Mouse (Mus musculus) midbrain, embryonic 13.5 days (tissue): ENCODE results near the gene Rnf182. TPM values are rescaled to one million over a fixed set of nuclear protein-coding genes. Genes with fewer than 3 reads are reported as not detected.

Source experiments
- ATAC-seq: fragments of 200-750 bp; cut with Nextera tagmentation; 2 replicates; pipeline ENCODE4 v1.8.0; 2017; ENCODE audit warnings: mild to moderate bottlenecking, moderate TSS enrichment, moderate library complexity
- H3K27ac ChIP-seq: fragments of 300-500 bp; sonication (generic); 2 replicates; pipeline ENCODE4 v1.5.1; 2015; ENCODE audit warnings: inconsistent platforms, mild to moderate bottlenecking, moderate library complexity
- H3K27me3 ChIP-seq: fragments of 300-500 bp; sonication (generic); 2 replicates; pipeline ENCODE4 v1.6.1; 2015; ENCODE audit warnings: mild to moderate bottlenecking, inconsistent platforms
- H3K36me3 ChIP-seq: fragments of 300-500 bp; sonication (generic); 2 replicates; pipeline ENCODE4 v1.6.1; 2015; ENCODE audit warnings: mild to moderate bottlenecking, inconsistent platforms
- H3K4me1 ChIP-seq: fragments of 300-500 bp; sonication (generic); replicated peaks from 2 replicates; pipeline ENCODE4 v1.6.1; 2015; ENCODE audit warnings: inconsistent platforms
- H3K4me2 ChIP-seq: fragments of 300-500 bp; sonication (generic); replicated peaks from 2 replicates; pipeline ENCODE4 v1.6.1; 2015; ENCODE audit warnings: moderate library complexity, mild to moderate bottlenecking, inconsistent platforms
- H3K4me3 ChIP-seq: fragments of 300-500 bp; sonication (generic); replicated peaks from 2 replicates; pipeline ENCODE4 v1.5.1; 2015; ENCODE audit warnings: mild to moderate bottlenecking, inconsistent platforms
- H3K9ac ChIP-seq: fragments of 300-500 bp; sonication (generic); replicated peaks from 2 replicates; pipeline ENCODE4 v1.6.1; 2015; ENCODE audit warnings: mild to moderate bottlenecking, inconsistent platforms
- H3K9me3 ChIP-seq: fragments of 300-500 bp; sonication (generic); 2 replicates; pipeline ENCODE4 v1.6.1; 2016; ENCODE audit warnings: mild to moderate bottlenecking, inconsistent platforms
- WGBS: fragments of 180-500 bp; shearing (Covaris S2); methylation state at CpG from one replicate; pipeline ENCODE4 v1.1.7; 2015; 5-methylcytosine and 5-hydroxymethylcytosine counted together
- polyA plus RNA-seq: library from polyadenylated mRNA; unstranded; fragments of >200 nt; fragmentation: Nextera tagmentation; extraction: Ambion mirVana; gene quantifications from 2 replicates; pipeline ENCODE4 v1.2.1, GENCODE M21; 2015

Gene Rnf182
- polyA plus RNA-seq, result 20.4 and 29.8 TPM in 2 replicates

DNA sequence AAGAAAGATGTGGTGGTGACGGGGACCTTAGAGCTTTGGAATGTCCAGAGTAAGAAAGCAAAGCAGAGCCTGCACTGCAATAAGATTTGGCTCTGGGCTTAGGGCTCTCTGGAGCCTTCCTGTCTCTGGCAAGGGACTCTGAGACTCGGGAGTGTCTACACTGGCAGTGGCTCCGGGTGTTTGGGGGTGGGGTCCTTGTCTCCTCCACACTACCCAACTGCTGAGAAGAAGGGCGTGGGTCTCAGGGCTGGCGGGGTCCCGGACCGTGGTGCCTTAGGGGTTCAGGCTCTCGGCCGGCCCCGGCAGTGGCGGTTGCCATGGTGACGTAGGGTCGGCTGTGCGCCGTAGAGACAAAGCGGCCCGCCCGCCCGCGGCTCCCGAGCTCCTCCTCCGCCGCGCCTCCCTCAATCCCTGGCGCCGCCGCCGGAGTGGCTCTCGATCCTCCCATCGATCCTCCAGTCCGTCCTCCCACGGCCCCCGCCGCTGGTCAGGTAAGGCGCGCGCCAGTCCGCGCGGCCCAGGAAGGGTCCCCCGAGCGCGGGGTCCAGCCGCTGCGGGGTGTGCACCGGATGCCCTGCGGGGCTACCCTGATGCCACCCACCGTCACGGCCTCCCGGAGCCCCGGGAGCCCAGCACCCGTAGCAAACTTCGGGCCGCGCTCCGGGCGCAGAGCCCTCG is at the start of gene Rnf182:
TSS of gene Rnf182 (plus strand) at position 134 of the 678 bp plus-strand sequence.
- Histone ChIP-seq H3K36me3 (no peaks in the 10 kb centered on the region), H3K27me3 (0 out of 2 replicates have a peak, but pooled peaks cover 4% of the 10 kb centered on the region), H3K4me2 (peak within 1 kb of the TSS; percentile 64), H3K4me3 (peak within 1 kb of the TSS; percentile 64), H3K9ac (peak within 1 kb of the TSS; percentile 81), H3K4me1 (peaks cover 25% of the 10 kb centered on the region), H3K27ac (peak within 1 kb of the TSS; percentile 77), H3K9me3 (no peaks in the 10 kb centered on the region)
- under 1% methylated on average over 52 of the region's 58 CpGs for WGBS
- ATAC-seq, result peak; percentile 96

DNA sequence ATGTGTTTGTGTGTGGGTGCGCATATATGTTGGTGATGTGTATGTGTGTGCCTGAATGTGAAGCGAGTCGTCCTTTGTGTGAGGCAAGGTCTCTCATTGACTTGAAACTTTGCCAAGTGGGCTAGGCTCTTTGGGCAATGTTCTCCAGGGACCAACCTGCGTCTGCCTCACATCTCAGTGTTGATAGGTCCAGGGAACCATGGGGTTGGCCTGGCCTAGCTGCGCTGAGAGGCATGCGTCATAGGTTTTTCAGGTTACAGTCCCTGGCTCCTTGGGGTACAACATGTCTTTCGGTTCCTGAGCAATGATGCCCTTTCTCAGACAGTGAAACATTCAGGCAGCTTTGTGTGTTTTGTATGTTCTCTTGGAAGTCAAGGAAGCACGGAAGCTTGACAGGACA is 49.3 kb upstream of the Rnf182 start:
- Histone ChIP-seq H3K4me1 (0 out of 2 replicates have a peak, but pooled peaks cover 6% of the 10 kb centered on the region), H3K27me3 (peaks cover 11% of the 10 kb centered on the region; the same call in 1 of the 2 replicates), H3K9me3 (no peaks in the 10 kb centered on the region), H3K9ac (no peak overlapping the region), H3K27ac (no peak overlapping the region), H3K4me2 (no peak overlapping the region), H3K4me3 (no peak overlapping the region), H3K36me3 (no peaks in the 10 kb centered on the region)
- 87% methylated on average over 8 of the region's 8 CpGs for WGBS
- ATAC-seq, result no peak

DNA sequence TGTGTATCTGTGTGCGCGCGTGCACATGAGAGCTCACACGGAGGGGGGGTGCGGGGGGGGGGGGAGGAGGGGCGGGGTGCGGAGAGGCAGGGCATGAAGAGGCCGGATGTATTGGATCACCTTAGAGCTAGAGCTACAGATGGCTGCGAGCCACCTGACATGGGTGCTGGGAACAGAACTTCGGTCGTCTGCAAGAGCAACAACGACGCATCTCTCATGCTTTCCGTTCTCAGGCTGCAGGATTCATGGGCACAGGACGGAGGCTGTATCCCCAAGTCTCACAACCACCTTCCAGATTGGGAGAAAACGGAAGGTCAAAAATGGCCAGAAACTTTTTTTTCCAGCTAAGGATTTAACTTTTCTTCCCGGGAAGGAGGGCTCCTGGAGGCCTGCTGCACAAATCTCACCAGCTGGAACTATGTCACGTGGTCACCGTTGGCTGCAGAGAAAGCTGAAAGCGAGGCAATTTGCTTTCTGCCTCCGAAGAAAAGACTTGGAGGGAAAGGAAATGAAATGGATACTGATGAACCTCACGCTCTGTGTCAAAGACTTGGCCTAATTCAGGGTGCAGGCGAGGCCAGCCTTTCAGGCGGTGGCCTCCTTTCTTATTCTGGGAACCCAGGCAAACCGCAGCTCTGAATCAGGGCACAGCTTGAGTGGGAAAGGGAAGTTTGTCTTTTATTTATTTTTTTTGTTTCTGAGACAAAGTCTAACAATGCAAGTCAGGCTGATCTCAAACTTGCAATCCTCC is 48.2 kb upstream of the Rnf182 start:
- Histone ChIP-seq H3K9me3 (no peaks in the 10 kb centered on the region), H3K27me3 (0 out of 2 replicates have a peak, but pooled peaks cover 3% of the 10 kb centered on the region), H3K36me3 (no peaks in the 10 kb centered on the region), H3K4me2 (0 out of 2 replicates have a peak overlapping the region, but pooled peaks have one; percentile 9), H3K4me1 (0 out of 2 replicates have a peak, but pooled peaks cover 6% of the 10 kb centered on the region), H3K27ac (peak overlapping the region; percentile 9; the same call in 1 of the 2 replicates), H3K4me3 (no peak overlapping the region), H3K9ac (no peak overlapping the region)
- no peak for ATAC-seq
- 64% methylated on average over 24 of the region's 25 CpGs for WGBS

DNA sequence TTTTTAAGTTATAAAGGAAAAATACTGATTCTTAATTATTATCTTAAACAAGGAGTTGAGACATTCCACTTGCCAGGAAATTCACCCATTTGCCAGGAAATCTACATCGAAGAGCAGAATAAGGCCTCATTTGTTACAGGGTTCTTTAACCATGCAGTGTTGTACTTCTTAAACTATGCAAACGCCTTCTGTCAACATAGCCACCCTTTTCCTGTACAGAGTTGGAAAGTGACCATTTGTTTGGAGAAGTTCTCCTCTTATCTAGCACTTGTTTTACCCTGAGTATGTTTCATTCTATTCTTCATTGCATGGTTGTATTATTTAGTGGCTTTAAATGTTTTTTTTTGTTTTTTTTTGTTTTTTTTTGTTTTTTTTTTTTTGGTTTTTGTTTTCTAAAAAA is 41.5 kb upstream of the Rnf182 start:
- Histone ChIP-seq H3K36me3 (no peaks in the 10 kb centered on the region), H3K27me3 (no peaks in the 10 kb centered on the region), H3K27ac (no peak overlapping the region), H3K4me3 (no peak overlapping the region), H3K9me3 (no peaks in the 10 kb centered on the region), H3K9ac (no peak overlapping the region), H3K4me2 (no peak overlapping the region), H3K4me1 (no peaks in the 10 kb centered on the region)
- no peak for ATAC-seq
- WGBS, result 88% methylated on average over 2 of the region's 2 CpGs

DNA sequence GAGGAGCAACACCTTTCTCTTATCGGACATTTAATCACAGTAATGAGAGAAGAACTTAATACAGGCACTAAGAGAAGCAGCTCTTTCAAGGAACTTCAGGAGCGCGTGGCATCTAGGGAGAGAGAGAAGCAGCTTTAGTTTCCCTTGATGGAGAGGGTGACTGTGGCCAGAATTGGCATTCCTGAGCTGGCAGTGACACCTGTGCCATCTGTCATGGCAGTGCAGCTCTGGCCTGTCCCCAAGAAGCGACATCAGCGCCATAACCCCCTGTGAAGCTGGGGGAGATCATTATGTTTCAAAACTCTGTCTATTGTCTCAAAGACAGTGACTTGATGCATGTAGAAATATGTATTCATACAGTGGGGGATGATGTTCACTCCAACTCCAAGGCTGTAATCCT is 40.1 kb upstream of the Rnf182 start:
- no peak overlapping the region for H3K27ac ChIP-seq
- no peak overlapping the region for H3K9ac ChIP-seq
- no peaks in the 10 kb centered on the region for H3K36me3 ChIP-seq
- no peaks in the 10 kb centered on the region for H3K9me3 ChIP-seq
- H3K27me3 ChIP-seq, result no peaks in the 10 kb centered on the region
- H3K4me3 ChIP-seq, result no peak overlapping the region
- ATAC-seq, result no peak
- 96% methylated on average over 5 of the region's 5 CpGs for WGBS
- no peaks in the 10 kb centered on the region for H3K4me1 ChIP-seq
- H3K4me2 ChIP-seq, result no peak overlapping the region

DNA sequence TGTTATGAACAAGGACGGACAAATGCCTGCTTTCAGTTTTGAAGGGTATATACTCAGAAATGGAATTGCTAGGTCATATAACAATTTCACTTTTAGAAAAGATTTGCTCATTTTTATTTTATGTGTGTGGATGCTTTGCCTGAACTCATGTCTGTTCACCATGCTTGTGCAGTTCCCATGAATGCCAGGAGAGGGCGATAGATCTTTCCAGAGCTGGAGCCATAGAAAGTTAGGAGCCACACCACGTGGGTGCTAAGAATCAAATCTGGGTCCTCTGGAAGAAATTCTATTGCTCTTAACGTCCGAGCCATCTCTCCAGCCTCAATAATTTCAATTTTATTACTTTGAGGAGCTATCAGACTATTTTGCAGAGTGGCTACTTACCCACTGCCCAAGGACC is 38.3 kb upstream of the Rnf182 start:
- no peak overlapping the region for H3K27ac ChIP-seq
- H3K9ac ChIP-seq, result no peak overlapping the region
- no peaks in the 10 kb centered on the region for H3K9me3 ChIP-seq
- H3K4me3 ChIP-seq, result no peak overlapping the region
- H3K27me3 ChIP-seq, result no peaks in the 10 kb centered on the region
- no peak overlapping the region for H3K4me2 ChIP-seq
- H3K4me1 ChIP-seq, result no peaks in the 10 kb centered on the region
- ATAC-seq, result no peak
- no peaks in the 10 kb centered on the region for H3K36me3 ChIP-seq
- 76% methylated on average over 5 of the region's 5 CpGs for WGBS

DNA sequence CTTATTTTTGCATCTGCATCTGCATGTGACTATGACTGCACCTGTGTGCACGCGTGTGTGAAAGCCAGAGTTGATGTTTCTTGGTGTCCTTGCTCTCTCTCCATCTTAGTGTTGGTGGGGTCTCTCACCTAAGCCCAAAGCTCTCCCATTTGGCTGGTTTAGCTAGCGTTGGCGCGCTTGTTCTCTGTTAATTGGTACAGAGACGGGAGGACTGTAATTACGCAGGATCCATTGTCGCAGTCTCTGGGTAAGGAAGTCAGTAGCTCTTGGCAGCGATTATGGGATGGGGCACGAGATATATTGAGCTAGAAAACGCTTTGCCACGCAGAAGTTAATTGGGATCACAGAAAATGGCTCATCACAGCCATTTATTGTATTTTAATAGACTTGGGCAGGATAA is 37.7 kb upstream of the Rnf182 start:
- WGBS, result 91% methylated on average over 12 of the region's 12 CpGs
- no peaks in the 10 kb centered on the region for H3K27me3 ChIP-seq
- H3K4me2 ChIP-seq, result no peak overlapping the region
- H3K9ac ChIP-seq, result no peak overlapping the region
- ATAC-seq, result no peak
- no peaks in the 10 kb centered on the region for H3K36me3 ChIP-seq
- H3K4me1 ChIP-seq, result no peaks in the 10 kb centered on the region
- H3K27ac ChIP-seq, result no peak overlapping the region
- H3K9me3 ChIP-seq, result no peaks in the 10 kb centered on the region
- no peak overlapping the region for H3K4me3 ChIP-seq

DNA sequence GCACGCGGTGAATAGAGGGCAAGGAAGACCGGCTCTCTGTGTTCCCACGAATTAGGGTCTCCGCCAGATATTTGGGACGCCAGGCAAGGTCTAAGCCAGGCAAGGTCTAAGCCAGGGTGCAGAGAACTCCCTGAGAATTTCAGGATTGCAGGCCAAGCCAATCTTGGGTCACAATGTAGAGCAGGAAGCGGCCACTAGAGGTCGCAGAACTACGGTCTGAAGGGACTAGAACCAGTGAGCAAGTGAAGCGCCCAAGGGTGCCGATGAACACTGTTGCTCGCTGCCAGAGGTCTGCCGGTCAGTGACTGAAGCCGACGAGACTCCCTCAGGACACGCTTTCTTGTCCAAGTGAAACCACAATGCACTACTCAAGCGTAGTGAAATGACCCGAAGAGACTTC is 35.8 kb upstream of the Rnf182 start:
- WGBS, result 28% methylated on average over 18 of the region's 18 CpGs
- no peaks in the 10 kb centered on the region for H3K36me3 ChIP-seq
- no peak for ATAC-seq

DNA sequence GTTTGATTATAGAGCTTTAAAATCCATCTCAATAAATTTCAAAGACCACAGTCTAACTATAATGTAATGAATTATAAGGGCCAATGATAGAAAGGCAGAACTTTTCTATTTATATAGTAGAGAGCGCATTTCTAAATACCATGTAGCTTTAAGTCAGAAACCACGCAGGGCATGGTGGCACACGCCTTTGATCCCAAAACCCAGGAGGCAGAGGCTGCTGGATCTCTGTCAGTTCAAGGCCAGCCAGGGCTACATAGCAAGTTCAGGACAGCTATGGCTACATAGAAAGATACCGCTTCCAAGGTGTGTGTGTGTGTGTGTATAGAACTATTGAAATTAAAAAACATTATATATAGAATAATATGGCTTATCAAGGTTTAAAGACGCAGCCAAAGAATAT is 34.8 kb upstream of the Rnf182 start:
- no peak overlapping the region for H3K27ac ChIP-seq
- H3K36me3 ChIP-seq, result no peaks in the 10 kb centered on the region
- no peak overlapping the region for H3K4me3 ChIP-seq
- no peaks in the 10 kb centered on the region for H3K4me1 ChIP-seq
- no peak overlapping the region for H3K9ac ChIP-seq
- WGBS, result 97% methylated on average over 5 of the region's 5 CpGs
- H3K9me3 ChIP-seq, result no peaks in the 10 kb centered on the region
- ATAC-seq, result no peak
- no peaks in the 10 kb centered on the region for H3K27me3 ChIP-seq
- no peak overlapping the region for H3K4me2 ChIP-seq

More for the DNA sequence above, 35.8 kb upstream of the Rnf182 start:
- Histone ChIP-seq H3K4me3 (no peak overlapping the region), H3K27me3 (no peaks in the 10 kb centered on the region), H3K9me3 (no peaks in the 10 kb centered on the region), H3K9ac (no peak overlapping the region), H3K27ac (no peak overlapping the region), H3K4me2 (no peak overlapping the region), H3K4me1 (no peaks in the 10 kb centered on the region)

DNA sequence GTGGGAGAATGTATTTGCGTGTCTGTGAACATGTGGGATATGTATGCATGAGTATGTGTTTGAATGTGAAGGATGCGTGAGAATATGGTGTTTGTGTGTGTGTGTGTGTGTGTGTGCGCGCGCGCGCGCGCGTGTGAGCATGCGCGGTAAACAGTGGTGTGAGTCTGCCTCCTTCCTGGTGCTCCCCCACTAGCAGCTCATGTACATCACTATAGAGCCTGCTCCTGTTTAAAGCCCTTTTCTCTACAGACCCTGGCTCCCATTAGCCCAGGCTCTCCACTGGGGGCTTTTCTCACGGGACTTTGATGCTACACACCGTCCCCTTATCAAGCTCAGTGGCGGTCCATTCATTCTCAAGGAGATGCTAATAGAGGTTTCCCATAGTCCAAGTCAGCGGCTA is 32.5 kb upstream of the Rnf182 start:
- Histone ChIP-seq H3K9ac (no peak overlapping the region), H3K4me1 (no peaks in the 10 kb centered on the region), H3K4me2 (peak overlapping the region; percentile 30), H3K9me3 (no peaks in the 10 kb centered on the region), H3K36me3 (no peaks in the 10 kb centered on the region), H3K27me3 (no peaks in the 10 kb centered on the region), H3K4me3 (no peak overlapping the region), H3K27ac (no peak overlapping the region)
- WGBS, result 37% methylated on average over 16 of the region's 16 CpGs
- no peak for ATAC-seq

DNA sequence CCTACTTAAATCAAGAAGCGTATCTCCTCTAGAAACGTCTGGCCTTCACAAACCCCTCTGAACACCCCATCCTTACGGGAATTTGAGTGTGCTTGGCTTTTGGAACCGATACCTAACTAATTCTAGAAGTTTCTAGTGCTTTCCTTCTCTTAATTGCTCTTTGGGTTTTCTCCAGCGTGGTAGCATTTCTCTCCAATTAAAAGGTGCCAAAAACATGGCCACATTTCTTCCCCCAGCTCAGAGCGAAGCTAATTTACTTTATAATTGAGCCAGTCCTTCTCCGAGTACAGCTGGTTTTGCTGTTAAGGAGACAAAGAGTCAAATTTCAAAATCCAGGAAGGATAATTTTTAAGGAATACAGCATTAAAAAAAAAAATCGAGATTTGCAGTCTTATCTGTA is 32.0 kb upstream of the Rnf182 start:
- ATAC-seq, result no peak
- H3K27ac ChIP-seq, result no peak overlapping the region

DNA sequence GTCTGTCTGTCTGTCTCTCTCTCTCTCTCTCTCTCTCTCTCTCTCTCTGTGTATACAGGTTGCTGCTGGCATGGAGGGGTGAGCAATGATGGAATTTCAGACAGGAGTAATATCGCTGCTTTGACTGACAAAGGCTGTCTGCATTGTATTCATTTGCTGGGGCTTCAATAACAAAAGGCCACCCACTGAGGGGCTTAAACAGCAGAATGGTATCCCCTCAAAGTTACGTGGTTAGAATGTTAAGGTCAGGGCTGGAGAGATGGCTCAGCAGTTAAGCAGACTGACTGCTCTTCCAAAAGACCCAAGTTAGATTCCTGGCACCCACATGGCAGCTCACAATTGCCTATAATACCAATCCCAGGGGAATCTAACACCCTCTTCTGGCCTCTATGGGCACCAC is 30.2 kb upstream of the Rnf182 start:
- WGBS, result 31% methylated on average over 2 of the region's 2 CpGs
- Histone ChIP-seq H3K27me3 (no peaks in the 10 kb centered on the region), H3K4me2 (no peak overlapping the region), H3K36me3 (no peaks in the 10 kb centered on the region), H3K27ac (no peak overlapping the region), H3K9ac (no peak overlapping the region), H3K4me3 (no peak overlapping the region), H3K9me3 (no peaks in the 10 kb centered on the region), H3K4me1 (no peaks in the 10 kb centered on the region)
- no peak for ATAC-seq

More for the DNA sequence above, 32.0 kb upstream of the Rnf182 start:
- H3K27me3 ChIP-seq, result no peaks in the 10 kb centered on the region
- H3K9me3 ChIP-seq, result no peaks in the 10 kb centered on the region
- H3K4me2 ChIP-seq, result no peak overlapping the region
- H3K36me3 ChIP-seq, result no peaks in the 10 kb centered on the region
- H3K4me3 ChIP-seq, result no peak overlapping the region
- H3K9ac ChIP-seq, result no peak overlapping the region
- WGBS, result 66% methylated on average over 8 of the region's 8 CpGs
- no peaks in the 10 kb centered on the region for H3K4me1 ChIP-seq
